In genomic region chr4:100537898-100538297, GRCm38 (mm10) we compare ENCODE assay signal across 10 mouse cellular contexts. TPM values are rescaled to one million over a fixed set of nuclear protein-coding genes. Genes with fewer than 3 reads are reported as not detected.
DNase-seq lines count a peak whose midpoint lies in the region; ATAC-seq and TF ChIP-seq lines count a peak whose summit lies in the region.
"Had no signal": no experiment of that assay in that cellular context is flagged by ENCODE, and none has a peak within 500 bp of the region (broad histone marks: within the 10 kb centered on the region; RNA-seq: fewer than 3 reads in every experiment).

No protein-coding gene starts in this region.

- no peaks in the 10 kb centered on the region for H3K9me3 ChIP-seq in heart, embryonic 11.5 days (replicated peaks; ENCODE audit: control insufficient read depth, low read length)
- H3K9me3 ChIP-seq in forebrain, embryonic 15.5 days: no peaks in the 10 kb centered on the region
- H3K9me3 ChIP-seq: hindbrain, embryonic 15.5 days; neural tube, embryonic 13.5 days had no signal

- no peak for ATAC-seq in heart, embryonic 11.5 days (replicated peaks; ENCODE audit: insufficient number of reproducible peaks, low FRiP score, low TSS enrichment)
- peak; percentile 76 for ATAC-seq in common myeloid progenitor, adult 5-6 weeks (replicated peaks; ENCODE audit: low read depth, poor library complexity, severe bottlenecking)
- no peak for ATAC-seq in forebrain, embryonic 15.5 days (replicated peaks)

- H3K4me3 ChIP-seq in heart, adult 2 months: no peak overlapping the region
- H3K4me3 ChIP-seq in heart, embryonic 11.5 days (ENCODE audit: low read depth, low read length): no peak overlapping the region
- no peak overlapping the region for H3K4me3 ChIP-seq in forebrain, embryonic 15.5 days
- H3K4me3 ChIP-seq: hindbrain, embryonic 15.5 days; neural tube, embryonic 13.5 days had no signal

- intact Hi-C loops in heart, adult 2 months (cut with DNase I): loop anchor here (5.0 to 10.0 kb wide), 3 partner anchors 323 to 591 kb away; no protein-coding TSS in a partner anchor

- 5% methylated on average over 3 of the region's 3 CpGs for WGBS in heart, adult 2 months
- WGBS in heart, embryonic 11.5 days (ENCODE audit: insufficient replicate concordance): 11% methylated on average over 3 of the region's 3 CpGs
- 2% methylated on average over 3 of the region's 3 CpGs for WGBS in forebrain, embryonic 15.5 days

- TF ChIP-seq CTCF in heart, adult 2 months (IDR thresholded peaks at IDR 0.05): peak; percentile 89

- no peak overlapping the region for H3K4me2 ChIP-seq in heart, embryonic 11.5 days
- no peak overlapping the region for H3K4me2 ChIP-seq in forebrain, embryonic 15.5 days (replicated peaks)
- H3K4me2 ChIP-seq: hindbrain, embryonic 15.5 days; neural tube, embryonic 13.5 days had no signal

- H3K27ac ChIP-seq in heart, adult 2 months: no peak overlapping the region
- H3K27ac ChIP-seq in heart, embryonic 11.5 days (ENCODE audit: low read depth, low read length): no peak overlapping the region
- no peak overlapping the region for H3K27ac ChIP-seq in forebrain, embryonic 15.5 days (replicated peaks)
- H3K27ac ChIP-seq: hindbrain, embryonic 15.5 days; neural tube, embryonic 13.5 days had no signal

- no peaks in the 10 kb centered on the region for H3K27me3 ChIP-seq in heart, adult 2 months (ENCODE audit: control insufficient read depth, insufficient read depth, low read length)
- no peaks in the 10 kb centered on the region; the same call in 1 of the 2 replicates for H3K27me3 ChIP-seq in heart, embryonic 11.5 days (ENCODE audit: control insufficient read depth, insufficient read depth, low read length)
- H3K27me3 ChIP-seq in forebrain, embryonic 15.5 days: no peaks in the 10 kb centered on the region
- H3K27me3 ChIP-seq: hindbrain, embryonic 15.5 days; neural tube, embryonic 13.5 days had no signal

- TF ChIP-seq POLR2A in heart, adult 2 months (IDR thresholded peaks at IDR 0.05; ENCODE audit: insufficient read depth, low read depth, low read length): no peak

- no peaks in the 10 kb centered on the region for H3K79me2 ChIP-seq in heart, adult 2 months (replicated peaks; ENCODE audit: control insufficient read depth, insufficient read depth, low read length)

- DNase-seq in heart, adult 2 months: no peak
- DNase-seq in thymus, postnatal 0 days (ENCODE audit: low spot score): peak; percentile 55
- no peak for DNase-seq in thymus, postnatal 25 days
- peak; percentile 39 to 45 for DNase-seq in kidney, postnatal 4 days
- DNase-seq in retina, adult 2 months (ENCODE audit: low read depth, low spot score): peak; percentile 30

- TF ChIP-seq EP300 in heart, adult 2 months (IDR thresholded peaks at IDR 0.05; ENCODE audit: insufficient read depth, low read depth, low read length): no peak

- H3K36me3 ChIP-seq in heart, adult 2 months (ENCODE audit: control insufficient read depth, insufficient read depth, low read length): no peaks in the 10 kb centered on the region
- H3K36me3 ChIP-seq in heart, embryonic 11.5 days (ENCODE audit: control insufficient read depth, insufficient read depth, low read length): no peaks in the 10 kb centered on the region
- no peaks in the 10 kb centered on the region for H3K36me3 ChIP-seq in forebrain, embryonic 15.5 days
- H3K36me3 ChIP-seq: hindbrain, embryonic 15.5 days; neural tube, embryonic 13.5 days had no signal

- H3K9ac ChIP-seq in heart, adult 2 months (ENCODE audit: low read depth, low read length): no peak overlapping the region
- H3K9ac ChIP-seq in heart, embryonic 11.5 days (ENCODE audit: low read depth, low read length): no peak overlapping the region
- no peak overlapping the region for H3K9ac ChIP-seq in forebrain, embryonic 15.5 days (replicated peaks)
- H3K9ac ChIP-seq: hindbrain, embryonic 15.5 days; neural tube, embryonic 13.5 days had no signal

- H3K4me1 ChIP-seq in heart, adult 2 months (ENCODE audit: control insufficient read depth, insufficient read depth, low read length): no peaks in the 10 kb centered on the region
- no peaks in the 10 kb centered on the region for H3K4me1 ChIP-seq in heart, embryonic 11.5 days (ENCODE audit: control insufficient read depth, insufficient read depth, low read length)
- no peaks in the 10 kb centered on the region for H3K4me1 ChIP-seq in forebrain, embryonic 15.5 days
- H3K4me1 ChIP-seq: hindbrain, embryonic 15.5 days; neural tube, embryonic 13.5 days had no signal

RNA-seq across cellular contexts. Expression of gene Ube2u, which starts 59.2 kb away (rescaled TPM):
- total RNA-seq in heart, adult 2 months (2021): not detected
- not detected in 2 replicates for polyA plus RNA-seq in heart, adult 2 months (2012; rRNA removed)
- 0.36 and 0.42 TPM in 2 replicates for polyA plus RNA-seq in heart, embryonic 11.5 days (2014; fragmentation: Nextera tagmentation; extraction: Ambion mirVana)
- polyA plus RNA-seq in thymus, postnatal 0 days (2015; fragmentation: Nextera tagmentation; extraction: Ambion mirVana): not detected in 2 replicates
- not detected in 2 replicates for total RNA-seq in common myeloid progenitor, adult 5-6 weeks (2017)
- polyA plus RNA-seq in forebrain, embryonic 15.5 days (2015; fragmentation: Nextera tagmentation; extraction: Ambion mirVana): 0.43 and 0.47 TPM in 2 replicates

Comparison
In these comparisons a context has a peak if more than half of its experiments do, and no peak if none do; other contexts are left out.
1. DNase-seq: peak in thymus, postnatal 0 days (single experiment), kidney, postnatal 4 days (2 of 2) and retina, adult 2 months (single experiment); none in heart, adult 2 months (0 of 2) and thymus, postnatal 25 days (single experiment).